Mouse (Mus musculus): ENCODE measurements around the gene Gm20388. TPM values are rescaled to one million over a fixed set of nuclear protein-coding genes. Genes with fewer than 3 reads are reported as not detected.

The Gm20388 gene
- total RNA-seq, 2 experiments from 2014 or later, result 2.4 to 2.6 TPM

DNA sequence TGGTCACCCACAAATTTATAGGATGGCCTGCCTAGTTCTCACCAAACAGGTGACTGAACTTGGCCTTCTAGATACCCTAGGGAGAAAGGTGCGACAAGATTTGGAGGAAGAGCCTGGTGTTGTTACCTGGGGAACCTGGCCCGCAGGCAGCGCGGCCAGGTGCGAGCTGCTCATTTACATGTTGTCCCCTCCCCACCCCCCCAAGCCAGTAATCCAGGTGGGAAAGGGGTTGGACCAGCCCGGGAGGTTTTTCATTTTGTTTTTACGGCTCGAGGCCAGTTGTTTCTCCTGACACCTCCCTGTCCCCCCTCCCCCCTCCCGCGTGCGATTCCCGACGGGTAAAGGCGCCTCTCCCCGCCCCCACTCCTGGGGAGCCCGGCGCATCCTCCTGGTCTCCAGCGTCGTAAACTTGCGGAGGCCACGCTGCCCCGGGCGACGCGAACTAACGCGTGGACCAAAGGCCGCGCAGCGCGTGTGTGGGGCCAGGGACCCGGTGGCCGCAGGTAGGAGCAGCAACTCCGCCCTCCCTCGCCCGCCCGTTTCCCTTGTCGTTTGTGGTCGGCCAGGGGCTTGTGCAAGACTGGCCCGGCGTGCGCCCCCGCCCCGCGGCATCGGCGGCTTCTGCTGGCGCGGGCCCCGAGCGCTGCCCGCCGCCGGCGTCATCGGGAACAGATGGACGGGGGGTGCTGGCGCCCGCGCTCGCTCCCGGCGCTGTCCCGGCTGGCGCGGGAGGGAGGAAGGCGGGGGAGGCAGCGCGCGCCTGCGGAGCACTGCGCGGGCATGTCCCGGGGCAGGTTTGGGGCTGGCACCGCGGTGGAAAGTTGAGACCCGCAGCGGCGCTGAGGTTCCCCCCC lies 625.0 kb downstream of the Gm20388 start:
- H3K27ac ChIP-seq, result peak overlapping the region; percentile 93
- no peak for TF ChIP-seq CTCF (IDR thresholded peaks at IDR 0.05)
- DNase-seq (ENCODE audit: extremely low spot score in 1 of 2, low spot score in 2 of 2), result peak; percentile 79 to 87
- H3K4me3 ChIP-seq, result peak overlapping the region; percentile 67
- intact Hi-C loops (cut with DNase I), result loop anchor here (1.0 to 5.0 kb wide), 5 partner anchors 63 to 233 kb away; no protein-coding TSS in a partner anchor

- intact Hi-C loops (cut with DNase I), result loop anchor here (1.0 to 5.0 kb wide), 5 partner anchors 62 to 234 kb away; no protein-coding TSS in a partner anchor
- peak; percentile 56 to 63 for DNase-seq (ENCODE audit: extremely low spot score in 1 of 2, low spot score in 2 of 2)
- TF ChIP-seq CTCF (IDR thresholded peaks at IDR 0.05), result no peak
Measured at GRCm38 (mm10) chr8:120536306-120537206, 625.9 kb downstream of the Gm20388 start.

DNA sequence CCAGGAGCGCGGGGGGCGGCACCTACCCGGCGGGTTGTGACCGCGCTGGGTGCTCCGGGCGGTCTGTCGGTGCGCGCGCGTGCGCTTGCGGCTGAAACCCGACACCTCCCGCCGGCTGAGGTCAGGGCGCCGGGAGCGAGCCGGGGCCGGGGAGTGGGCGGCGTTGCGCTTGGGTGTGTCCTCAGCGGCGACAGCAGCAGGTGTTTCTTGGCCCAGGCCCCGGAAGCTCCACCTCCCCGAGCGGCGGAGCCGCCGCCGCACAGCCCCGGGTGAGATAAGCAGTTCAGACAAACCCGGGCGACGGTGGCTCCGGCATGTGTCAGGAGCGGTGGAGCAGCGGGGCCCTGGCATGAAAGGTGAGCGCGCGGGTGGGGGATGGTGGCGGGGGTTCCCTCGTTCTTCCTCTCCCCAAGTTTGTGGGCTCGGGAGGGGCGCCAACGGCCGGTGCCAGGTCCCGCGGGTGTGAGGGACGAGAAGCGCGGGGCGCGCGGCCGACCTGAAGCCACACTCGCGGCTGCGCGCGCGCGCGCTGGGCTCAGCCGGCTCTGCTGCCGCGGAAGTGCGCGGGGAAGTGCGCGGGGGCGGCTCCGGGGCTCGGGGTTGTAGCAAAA lies 626.7 kb downstream of the Gm20388 start:
- intact Hi-C loops (cut with DNase I), result loop anchor here (2.0 to 5.0 kb wide), 4 partner anchors 61 to 235 kb away; no protein-coding TSS in a partner anchor
- peak; percentile 62 to 68 for DNase-seq (ENCODE audit: extremely low spot score in 1 of 2, low spot score in 2 of 2)
- Histone ChIP-seq H3K27ac (peak overlapping the region; percentile 93), H3K4me3 (peak overlapping the region; percentile 67)
- TF ChIP-seq CTCF (IDR thresholded peaks at IDR 0.05), result no peak

More at GRCm38 (mm10) chr8:120536306-120537206, 625.9 kb downstream of the Gm20388 start:
- H3K27ac ChIP-seq, result peak overlapping the region; percentile 93
- H3K4me3 ChIP-seq, result peak overlapping the region; percentile 67

DNA sequence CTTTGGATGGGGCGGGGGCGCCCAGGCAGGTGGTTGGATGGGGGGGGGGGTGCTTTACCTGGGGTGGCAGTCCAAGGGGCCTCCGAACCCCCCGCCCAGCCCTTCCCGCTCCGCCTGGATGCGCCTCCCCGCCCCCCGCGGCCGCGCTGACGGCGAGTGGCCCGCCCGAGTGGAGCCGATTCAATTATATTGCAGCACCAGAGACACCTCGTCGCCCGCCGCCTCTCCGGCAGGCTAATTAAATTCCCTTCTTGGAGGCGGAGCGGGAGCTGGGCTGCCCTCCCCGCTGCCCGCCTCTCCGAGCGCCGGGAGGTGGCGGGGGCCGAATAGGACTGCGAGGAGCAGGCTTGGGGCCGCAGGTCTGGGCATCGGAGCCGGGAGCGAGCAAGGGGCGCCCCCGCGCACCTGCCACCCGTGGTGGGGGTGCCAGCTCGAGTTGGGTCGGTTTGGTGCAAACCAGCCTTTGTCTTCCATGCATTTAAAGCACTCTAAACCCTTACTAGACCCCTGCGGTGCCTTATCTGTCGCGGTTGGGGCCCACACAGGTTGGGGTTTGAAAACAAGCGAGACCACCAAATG lies 627.3 kb downstream of the Gm20388 start:
- no peak; the same call in 1 of the 2 replicates for TF ChIP-seq CTCF (IDR thresholded peaks at IDR 0.05)
- Histone ChIP-seq H3K27ac (peak overlapping the region; percentile 93), H3K4me3 (peak overlapping the region; percentile 67)
- peak; percentile 70 to 74 for DNase-seq (ENCODE audit: extremely low spot score in 1 of 2, low spot score in 2 of 2)
- intact Hi-C loops (cut with DNase I), result loop anchor here (2.0 to 5.0 kb wide), 4 partner anchors 61 to 236 kb away; no protein-coding TSS in a partner anchor

- intact Hi-C loops (cut with DNase I), result loop anchor here (5.0 kb wide), 3 partner anchors 121 to 236 kb away; no protein-coding TSS in a partner anchor
- TF ChIP-seq CTCF (IDR thresholded peaks at IDR 0.05), result no peak
- peak overlapping the region; percentile 93 for H3K27ac ChIP-seq
- peak overlapping the region; percentile 67 for H3K4me3 ChIP-seq
- peak; percentile 72 to 74 for DNase-seq (ENCODE audit: extremely low spot score in 1 of 2, low spot score in 2 of 2)
Measured at GRCm38 (mm10) chr8:120538397-120539240, 628.0 kb downstream of the Gm20388 start.

- Histone ChIP-seq H3K4me3 (no peak overlapping the region; the same call in 1 of the 2 replicates), H3K27ac (peak overlapping the region; percentile 93)
- intact Hi-C loops (cut with DNase I), result loop anchor here (5.0 kb wide), 3 partner anchors 122 to 237 kb away; no protein-coding TSS in a partner anchor
- DNase-seq (ENCODE audit: extremely low spot score in 1 of 2, low spot score in 2 of 2), result no peak
- TF ChIP-seq CTCF (IDR thresholded peaks at IDR 0.05), result no peak
Measured at GRCm38 (mm10) chr8:120539381-120539774, 628.7 kb downstream of the Gm20388 start.

- intact Hi-C loops (cut with DNase I), result loop anchor here (5.0 kb wide), 3 partner anchors 123 to 238 kb away; no protein-coding TSS in a partner anchor
- Histone ChIP-seq H3K27ac (peak overlapping the region; percentile 93), H3K4me3 (no peak overlapping the region)
- TF ChIP-seq CTCF (IDR thresholded peaks at IDR 0.05), result no peak
- no peak for DNase-seq (ENCODE audit: extremely low spot score in 1 of 2, low spot score in 2 of 2)
Measured at GRCm38 (mm10) chr8:120539775-120540625, 629.4 kb downstream of the Gm20388 start.

GRCm38 (mm10) chr8:120542995-120543394 lies 632.4 kb downstream of the Gm20388 start:
- no peak for TF ChIP-seq CTCF (IDR thresholded peaks at IDR 0.05)
- intact Hi-C loops (cut with DNase I), result no loop called here

GRCm38 (mm10) chr8:120543416-120544055 lies 632.9 kb downstream of the Gm20388 start:
- DNase-seq (ENCODE audit: extremely low spot score in 1 of 2, low spot score in 2 of 2), result no peak
- Histone ChIP-seq H3K27ac (no peak overlapping the region), H3K4me3 (no peak overlapping the region)
- TF ChIP-seq CTCF (IDR thresholded peaks at IDR 0.05), result no peak
- intact Hi-C loops (cut with DNase I), result no loop called here

More at GRCm38 (mm10) chr8:120542995-120543394, 632.4 kb downstream of the Gm20388 start:
- Histone ChIP-seq H3K4me3 (no peak overlapping the region), H3K27ac (no peak overlapping the region)
- no peak for DNase-seq (ENCODE audit: extremely low spot score in 1 of 2, low spot score in 2 of 2)
